Mouse (Mus musculus) embryonic facial prominence, embryonic 10.5 days (tissue): ENCODE measurements at regions not wholly inside any gene's neighbourhood (a gene's known extent, or its start where the extent isn't known, plus 50 kb on each side); places are given as distances from the start of the nearest gene placed in this dataset.
A peak's percentile ranks its signal among the peaks of the same experiment; 100 is the strongest.

Experiments used
- DNase-seq: peaks from one replicate; pipeline ENCODE4 v3.0.0-alpha.2; 2017; ENCODE audit warnings: low spot score
- H3K27ac ChIP-seq: fragments of 300-500 bp; sonication (generic); replicated peaks from 2 replicates; pipeline ENCODE4 v1.5.1; 2016; ENCODE audit warnings: mild to moderate bottlenecking
- H3K27me3 ChIP-seq: fragments of 300-500 bp; sonication (generic); replicated peaks from 2 replicates; pipeline ENCODE4 v1.6.1; 2016; ENCODE audit warnings: low read depth, mild to moderate bottlenecking; ENCODE audit not compliant: poor library complexity, severe bottlenecking
- H3K36me3 ChIP-seq: fragments of 300-500 bp; sonication (generic); replicated peaks from 2 replicates; pipeline ENCODE4 v1.6.1; 2016; ENCODE audit warnings: mild to moderate bottlenecking, moderate library complexity
- H3K4me1 ChIP-seq: fragments of 300-500 bp; sonication (generic); 2 replicates; pipeline ENCODE4 v1.6.1; 2016
- H3K4me3 ChIP-seq: fragments of 300-500 bp; sonication (generic); 2 replicates; pipeline ENCODE4 v1.5.1; 2016; ENCODE audit warnings: mild to moderate bottlenecking, moderate library complexity
- H3K9me3 ChIP-seq: fragments of 300-500 bp; sonication (generic); 2 replicates; pipeline ENCODE4 v1.6.1; 2016; ENCODE audit warnings: mild to moderate bottlenecking
- WGBS: fragments of 180-500 bp; shearing (Covaris S2); methylation state at CpG from one replicate; pipeline ENCODE4 v1.1.7; 2016; 5-methylcytosine and 5-hydroxymethylcytosine counted together

GRCm38 (mm10) chr12:109948434-109948984, 330.4 kb upstream of the Dio3 start:
- peaks cover 24% of the 10 kb centered on the region for H3K27me3 ChIP-seq
- no peaks in the 10 kb centered on the region for H3K36me3 ChIP-seq
- DNase-seq, result peak; percentile 64
- H3K27ac ChIP-seq, result peak overlapping the region; percentile 82
- H3K4me1 ChIP-seq, result peaks cover 52% of the 10 kb centered on the region
- WGBS, result 14% methylated on average over 16 of the region's 16 CpGs
- no peak overlapping the region for H3K4me3 ChIP-seq
- H3K9me3 ChIP-seq, result no peaks in the 10 kb centered on the region

DNA sequence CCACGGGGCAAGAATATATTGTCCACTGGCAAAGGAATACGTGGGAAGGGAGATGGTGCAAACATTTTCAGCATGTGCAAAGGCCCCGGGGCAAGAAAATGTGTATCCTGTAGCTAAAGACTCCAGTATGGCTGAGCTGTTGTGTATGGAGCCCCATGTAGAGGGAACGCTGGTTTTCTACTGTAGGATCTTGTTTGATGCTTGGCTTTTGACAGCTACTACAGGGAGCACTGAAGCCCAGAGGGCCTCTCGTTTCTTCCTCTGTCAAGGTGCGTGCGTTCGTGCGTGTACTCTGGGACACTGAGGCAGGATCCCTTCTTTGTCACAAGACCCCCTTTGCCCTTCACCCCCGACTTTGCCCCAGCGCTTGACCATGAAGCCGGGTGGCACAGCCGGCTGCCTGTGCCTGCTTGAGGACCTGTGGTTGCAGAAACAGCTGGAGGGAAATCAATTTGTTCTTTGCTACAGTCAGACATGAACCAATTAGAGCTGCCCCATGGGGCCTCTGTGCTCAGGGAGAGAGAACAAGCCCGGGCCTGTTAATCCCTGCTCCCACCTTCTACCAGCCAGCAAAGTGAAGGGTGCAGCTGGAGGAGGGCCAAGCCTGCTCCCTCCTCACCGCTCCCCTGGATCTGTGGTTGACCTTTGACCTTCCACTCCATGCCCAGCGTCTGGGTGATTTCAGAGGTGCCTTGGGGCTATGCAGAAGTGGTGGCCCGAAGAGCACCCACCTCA, 329.5 kb upstream of the Dio3 start:
- no peak overlapping the region for H3K4me3 ChIP-seq
- WGBS, result 51% methylated on average over 17 of the region's 17 CpGs

GRCm38 (mm10) chr12:109950632-109951031, 328.2 kb upstream of the Dio3 start:
- no peak overlapping the region for H3K4me3 ChIP-seq
- peaks cover 24% of the 10 kb centered on the region for H3K27me3 ChIP-seq
- H3K4me1 ChIP-seq, result peaks cover 52% of the 10 kb centered on the region
- whole genome bisulfite sequencing, result 26% methylated on average over 6 of the region's 6 CpGs
- H3K9me3 ChIP-seq, result no peaks in the 10 kb centered on the region
- peak overlapping the region; percentile 82 for H3K27ac ChIP-seq
- no peaks in the 10 kb centered on the region for H3K36me3 ChIP-seq
- DNase-seq, result peak; percentile 34

More for the DNA sequence above, 329.5 kb upstream of the Dio3 start:
- H3K27ac ChIP-seq, result peak overlapping the region; percentile 82
- H3K4me1 ChIP-seq, result peaks cover 52% of the 10 kb centered on the region
- H3K36me3 ChIP-seq, result no peaks in the 10 kb centered on the region
- peak; percentile 31 for DNase-seq
- no peaks in the 10 kb centered on the region for H3K9me3 ChIP-seq
- peaks cover 24% of the 10 kb centered on the region for H3K27me3 ChIP-seq

GRCm38 (mm10) chr12:109951473-109951872, 327.4 kb upstream of the Dio3 start:
- DNase-seq, result no peak

DNA sequence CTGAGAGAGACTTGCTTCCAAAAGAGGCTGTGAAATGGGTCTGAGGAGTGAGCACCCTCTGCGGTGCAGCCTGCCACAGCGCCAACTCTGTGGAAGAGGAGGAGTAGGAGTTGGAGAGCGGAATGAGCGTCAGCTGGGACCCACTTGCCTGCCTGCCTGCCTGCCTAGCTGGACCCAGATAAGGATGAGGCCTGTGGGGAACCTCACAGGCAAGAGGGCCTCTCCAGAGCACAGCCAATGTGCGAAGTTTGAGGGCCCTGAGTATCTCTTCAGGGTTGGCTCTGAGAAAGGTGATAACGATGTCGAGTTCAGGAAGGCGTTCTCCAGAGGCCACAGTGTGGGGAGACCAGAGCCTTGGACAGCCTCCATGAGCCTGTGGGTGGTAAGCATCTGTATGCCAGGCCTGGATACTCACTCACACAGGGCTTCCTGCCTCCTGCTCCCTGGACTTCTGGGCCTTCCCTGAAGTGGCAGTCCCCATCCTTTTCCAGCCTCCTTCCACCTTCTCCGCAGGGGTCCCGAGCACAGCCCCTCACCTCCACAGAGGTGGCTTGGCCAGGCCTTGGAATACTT, 326.9 kb upstream of the Dio3 start:
- WGBS, result 86% methylated on average over 10 of the region's 10 CpGs
- no peaks in the 10 kb centered on the region for H3K9me3 ChIP-seq
- H3K27ac ChIP-seq, result peak overlapping the region; percentile 82
- no peaks in the 10 kb centered on the region for H3K36me3 ChIP-seq
- H3K27me3 ChIP-seq, result peaks cover 22% of the 10 kb centered on the region
- no peak for DNase-seq
- H3K4me1 ChIP-seq, result peaks cover 43% of the 10 kb centered on the region
- H3K4me3 ChIP-seq, result no peak overlapping the region

More at GRCm38 (mm10) chr12:109951473-109951872, 327.4 kb upstream of the Dio3 start:
- Histone ChIP-seq H3K9me3 (no peaks in the 10 kb centered on the region), H3K4me1 (peaks cover 48% of the 10 kb centered on the region), H3K27me3 (peaks cover 24% of the 10 kb centered on the region), H3K27ac (peak overlapping the region; percentile 82), H3K36me3 (no peaks in the 10 kb centered on the region), H3K4me3 (no peak overlapping the region)
- 84% methylated on average over 12 of the region's 12 CpGs for WGBS

- Histone ChIP-seq H3K4me3 (no peak overlapping the region), H3K36me3 (no peaks in the 10 kb centered on the region), H3K27me3 (peaks cover 25% of the 10 kb centered on the region), H3K27ac (no peak overlapping the region), H3K4me1 (peaks cover 37% of the 10 kb centered on the region), H3K9me3 (no peaks in the 10 kb centered on the region)
- no peak for DNase-seq
- 72% methylated on average over 3 of the region's 3 CpGs for WGBS
Observed at GRCm38 (mm10) chr12:109952933-109953332, 325.9 kb upstream of the Dio3 start.

GRCm38 (mm10) chr12:109957305-109957704, 321.6 kb upstream of the Dio3 start:
- Histone ChIP-seq H3K9me3 (no peaks in the 10 kb centered on the region), H3K4me3 (no peak overlapping the region), H3K36me3 (no peaks in the 10 kb centered on the region), H3K27me3 (peaks cover 15% of the 10 kb centered on the region; the same call in 1 of the 2 replicates), H3K4me1 (peaks cover 16% of the 10 kb centered on the region), H3K27ac (peak overlapping the region; percentile 57; the same call in 1 of the 2 replicates)
- 79% methylated on average over 3 of the region's 3 CpGs for WGBS
- no peak for DNase-seq

DNA sequence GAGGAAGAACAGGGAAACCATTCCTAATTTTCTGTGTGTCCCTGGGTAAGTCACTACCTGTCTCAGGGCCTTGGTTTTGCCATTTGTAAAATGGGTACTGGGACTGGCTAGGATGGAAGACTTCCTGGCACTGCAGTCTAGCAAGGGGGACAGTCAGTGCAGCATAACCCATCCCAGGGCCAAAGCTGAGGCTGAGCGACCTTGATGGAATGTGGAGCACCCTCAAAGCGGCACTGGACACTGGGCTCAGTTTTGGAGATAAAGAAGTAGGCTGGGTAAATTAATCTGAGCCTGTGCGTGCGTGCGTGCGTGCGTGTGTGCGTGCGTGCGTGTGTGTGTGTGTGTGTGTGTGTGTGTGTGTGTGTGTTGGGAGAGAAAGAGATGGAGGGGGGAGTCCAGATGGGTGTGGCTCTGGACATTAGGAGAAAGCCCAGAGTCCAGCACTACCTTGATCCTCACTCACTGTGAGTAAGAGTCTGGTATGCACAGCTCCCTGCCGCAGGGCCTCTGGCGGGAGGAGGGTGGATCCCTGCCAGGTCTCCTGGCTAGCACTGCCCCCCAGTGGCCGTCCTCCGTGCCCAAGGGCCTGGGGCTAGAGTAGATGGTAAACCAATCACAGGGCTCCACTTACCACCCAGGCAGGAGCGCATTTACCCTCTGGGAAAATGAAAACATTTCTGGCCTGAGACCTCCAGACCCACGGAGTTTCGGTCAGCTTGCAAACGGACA, 320.3 kb upstream of the Dio3 start:
- Histone ChIP-seq H3K27me3 (peaks cover 15% of the 10 kb centered on the region; the same call in 1 of the 2 replicates), H3K36me3 (no peaks in the 10 kb centered on the region), H3K9me3 (no peaks in the 10 kb centered on the region), H3K27ac (peak overlapping the region; percentile 57), H3K4me1 (peaks cover 16% of the 10 kb centered on the region), H3K4me3 (no peak overlapping the region)
- 48% methylated on average over 18 of the region's 18 CpGs for WGBS
- peak; percentile 90 for DNase-seq

DNA sequence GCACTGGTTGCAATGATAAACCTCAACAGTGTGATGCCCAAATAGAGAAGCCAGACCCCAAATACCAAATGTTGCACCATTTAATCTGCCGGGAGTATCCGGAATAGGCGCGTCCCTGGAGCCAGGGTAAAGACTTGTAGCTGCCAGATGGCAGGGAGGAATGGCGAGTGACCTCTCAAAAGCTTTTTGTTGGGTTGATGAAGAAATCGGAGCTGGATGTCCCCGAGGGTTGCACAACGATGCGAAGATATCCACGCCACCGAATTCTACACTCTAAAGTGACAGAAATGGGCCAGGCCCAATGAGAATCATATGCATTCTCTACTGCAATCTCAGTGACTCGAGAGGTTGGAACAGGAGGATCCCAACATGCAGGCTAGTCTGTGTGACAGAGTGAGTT, 312.1 kb upstream of the Dio3 start:
- Histone ChIP-seq H3K27me3 (no peaks in the 10 kb centered on the region; the same call in 1 of the 2 replicates), H3K4me3 (no peak overlapping the region), H3K9me3 (no peaks in the 10 kb centered on the region), H3K27ac (no peak overlapping the region), H3K4me1 (peaks cover 13% of the 10 kb centered on the region; the same call in 1 of the 2 replicates), H3K36me3 (no peaks in the 10 kb centered on the region)
- WGBS, result 86% methylated on average over 12 of the region's 12 CpGs
- DNase-seq, result no peak

- no peak overlapping the region for H3K27ac ChIP-seq
- 81% methylated on average over 7 of the region's 7 CpGs for WGBS
- H3K9me3 ChIP-seq, result no peaks in the 10 kb centered on the region
- H3K4me3 ChIP-seq, result no peak overlapping the region
- no peaks in the 10 kb centered on the region for H3K36me3 ChIP-seq
- peaks cover 17% of the 10 kb centered on the region; the same call in 1 of the 2 replicates for H3K4me1 ChIP-seq
- no peaks in the 10 kb centered on the region; the same call in 1 of the 2 replicates for H3K27me3 ChIP-seq
- no peak for DNase-seq
Observed at GRCm38 (mm10) chr12:109968303-109968702, 310.6 kb upstream of the Dio3 start.

DNA sequence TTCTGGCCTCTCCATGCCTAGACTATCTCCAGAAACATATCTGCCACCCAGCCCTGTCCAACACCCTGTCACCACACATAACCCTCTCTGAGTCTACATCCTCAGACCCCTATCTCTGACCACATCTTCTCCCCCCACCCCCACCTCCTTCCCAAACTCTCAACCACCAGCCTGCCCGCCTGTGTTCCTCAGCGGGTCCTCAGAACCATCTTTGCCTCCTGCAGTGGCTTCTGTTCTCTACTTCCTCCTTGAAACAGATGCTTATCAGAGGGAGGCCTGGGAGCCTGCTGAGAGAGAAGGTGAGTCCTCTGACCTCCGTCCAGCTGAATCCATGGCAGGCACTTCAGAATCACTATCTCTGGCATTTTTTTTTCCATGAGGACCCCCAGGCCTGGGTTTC, 307.4 kb upstream of the Dio3 start:
- no peak overlapping the region for H3K4me3 ChIP-seq
- no peaks in the 10 kb centered on the region for H3K36me3 ChIP-seq
- H3K27ac ChIP-seq, result no peak overlapping the region
- peaks cover 27% of the 10 kb centered on the region; the same call in 1 of the 2 replicates for H3K4me1 ChIP-seq
- 64% methylated on average over 3 of the region's 3 CpGs for WGBS
- no peak for DNase-seq
- no peaks in the 10 kb centered on the region; the same call in 1 of the 2 replicates for H3K27me3 ChIP-seq
- no peaks in the 10 kb centered on the region for H3K9me3 ChIP-seq

GRCm38 (mm10) chr12:109972366-109973015, 306.4 kb upstream of the Dio3 start:
- 68% methylated on average over 5 of the region's 5 CpGs for WGBS
- no peaks in the 10 kb centered on the region for H3K36me3 ChIP-seq
- H3K27ac ChIP-seq, result no peak overlapping the region
- H3K4me1 ChIP-seq, result peaks cover 27% of the 10 kb centered on the region; the same call in 1 of the 2 replicates
- H3K9me3 ChIP-seq, result no peaks in the 10 kb centered on the region
- DNase-seq, result no peak
- H3K4me3 ChIP-seq, result no peak overlapping the region
- no peaks in the 10 kb centered on the region for H3K27me3 ChIP-seq
